Mouse (Mus musculus) brown adipose tissue, adult 24 weeks (tissue): ENCODE data around the gene Gramd2. TPM values are rescaled to one million over a fixed set of nuclear protein-coding genes. Genes with fewer than 3 reads are reported as not detected.

ENCODE experiments used
- H3K27ac ChIP-seq: fragments of 200-500 bp; replicated peaks from 2 replicates; pipeline ENCODE4 v1.5.1; 2012; ENCODE audit warnings: low read depth, mild to moderate bottlenecking, low read length
- H3K4me1 ChIP-seq: fragments of 200-500 bp; 2 replicates; pipeline ENCODE4 v1.6.1; 2012; ENCODE audit warnings: low read length, mixed read lengths; ENCODE audit not compliant: control insufficient read depth, insufficient read depth, insufficient read length
- H3K4me3 ChIP-seq: fragments of 200-500 bp; 2 replicates; pipeline ENCODE4 v1.5.1; 2012; ENCODE audit warnings: low read depth, mild to moderate bottlenecking, low read length, moderate library complexity; ENCODE audit not compliant: insufficient read depth
- polyA plus RNA-seq: library from polyadenylated mRNA; stranded (reverse); fragments of >200 nt; gene quantifications from 2 replicates; pipeline ENCODE4 v1.2.4, GENCODE M21; 2012; ENCODE audit not compliant: missing spikeins, insufficient read depth, insufficient read length

Gene Gramd2
- polyA plus RNA-seq, 1 experiment: not detected

DNA sequence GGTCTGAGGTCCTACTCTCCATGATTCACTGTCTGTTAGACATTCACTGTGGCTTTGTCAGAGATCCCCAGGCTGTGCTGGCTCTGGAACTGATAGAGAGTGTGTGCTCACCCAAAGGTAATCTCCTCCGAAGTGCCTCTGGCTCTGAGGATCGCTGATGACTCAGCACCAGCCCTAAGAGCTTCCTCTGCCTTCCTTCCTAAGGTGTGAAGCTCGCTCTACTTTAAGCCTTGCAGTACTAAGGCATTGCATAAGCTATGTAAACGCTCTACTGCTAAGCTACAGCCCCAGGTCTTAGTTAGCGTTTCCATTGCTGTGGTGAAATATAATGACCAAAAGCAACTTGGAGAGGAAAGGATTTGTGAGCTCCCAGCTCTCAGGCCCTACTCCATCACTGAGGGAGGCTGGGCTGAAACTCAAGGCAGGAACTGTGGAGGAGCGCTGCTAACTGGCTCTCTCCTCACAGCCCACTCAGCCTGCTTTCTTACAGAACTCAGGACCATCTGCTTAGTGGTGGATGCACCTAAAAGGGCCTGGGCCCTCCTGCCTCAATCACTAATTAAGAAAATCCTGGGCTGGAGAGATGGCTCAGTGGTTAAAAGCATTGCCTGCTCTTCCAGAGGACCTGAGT, 7.6 kb downstream of the Gramd2 start:
- Histone ChIP-seq H3K4me1 (no peaks in the 10 kb centered on the region), H3K4me3 (no peak overlapping the region), H3K27ac (no peak overlapping the region)

DNA sequence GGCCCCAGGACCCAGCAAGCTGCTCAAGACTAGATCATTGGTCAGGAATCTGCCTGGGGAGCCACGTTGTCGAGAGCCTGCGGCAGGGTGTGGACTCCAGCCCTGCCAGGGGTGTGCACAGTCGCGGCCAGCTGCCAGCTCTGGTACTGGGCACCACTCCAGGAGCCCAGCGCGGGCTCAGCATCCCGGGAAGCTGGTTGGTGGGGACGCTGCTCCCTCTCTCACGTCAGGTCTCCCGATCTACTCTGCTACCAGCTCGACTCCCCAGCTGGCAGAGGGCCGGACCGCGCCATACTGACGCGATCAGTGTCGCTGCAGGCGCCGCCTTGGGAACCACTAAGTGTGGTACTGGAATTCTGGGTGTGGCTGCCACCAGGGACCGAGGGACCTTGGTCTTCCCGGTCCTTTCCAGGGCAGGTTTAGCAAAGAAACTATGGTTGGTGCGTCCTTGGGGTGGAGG, 11.7 kb downstream of the Gramd2 start:
- Histone ChIP-seq H3K4me3 (no peak overlapping the region; the same call in 1 of the 2 replicates), H3K4me1 (no peaks in the 10 kb centered on the region), H3K27ac (no peak overlapping the region)

GRCm38 (mm10) chr9:59692145-59692544, 12.2 kb downstream of the Gramd2 start:
- Histone ChIP-seq H3K4me1 (no peaks in the 10 kb centered on the region), H3K27ac (no peak overlapping the region), H3K4me3 (no peak overlapping the region)

DNA sequence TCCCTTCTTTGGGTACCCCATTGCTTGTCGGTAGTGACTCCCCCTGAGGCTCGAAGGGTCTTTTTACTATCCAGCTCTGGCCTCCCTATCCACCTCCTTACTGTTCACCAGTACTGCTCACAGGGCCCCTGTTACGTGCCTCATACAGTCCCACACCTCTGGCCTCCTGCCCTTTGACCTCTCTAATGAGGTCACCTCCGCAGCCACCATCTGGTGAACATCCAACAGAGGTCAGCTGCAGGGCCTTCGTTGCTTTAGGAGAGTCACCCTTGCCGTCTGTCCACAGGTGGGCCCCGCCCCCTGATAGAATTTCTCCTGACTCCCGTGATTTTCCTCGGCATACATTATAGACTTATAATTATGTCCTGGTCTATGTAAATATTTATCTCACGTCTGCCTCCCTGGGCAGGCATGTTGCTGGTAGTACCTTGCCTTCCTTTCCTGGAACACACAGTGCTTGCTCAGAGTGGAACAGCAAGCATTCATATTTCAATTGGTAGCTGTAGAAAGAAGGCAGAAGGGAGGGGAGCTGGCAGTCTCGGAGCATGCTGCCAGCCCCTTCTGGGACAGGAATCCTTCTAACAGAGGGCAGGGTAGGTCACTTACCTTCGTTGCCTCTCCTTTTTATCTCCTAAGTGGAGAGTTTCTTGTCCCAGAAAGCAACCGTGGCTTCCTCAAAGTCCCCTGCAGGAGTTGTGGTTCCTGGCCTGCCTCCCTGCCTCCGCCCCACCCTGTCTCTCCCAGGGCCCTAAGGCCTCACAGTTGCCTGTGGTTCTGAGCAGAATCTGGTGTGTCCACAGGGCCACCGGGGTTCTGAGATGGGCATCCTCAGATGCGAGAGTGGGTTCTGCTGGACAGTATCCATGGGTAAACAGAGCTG, 14.9 kb downstream of the Gramd2 start:
- Histone ChIP-seq H3K4me3 (no peak overlapping the region), H3K4me1 (no peaks in the 10 kb centered on the region), H3K27ac (no peak overlapping the region)

DNA sequence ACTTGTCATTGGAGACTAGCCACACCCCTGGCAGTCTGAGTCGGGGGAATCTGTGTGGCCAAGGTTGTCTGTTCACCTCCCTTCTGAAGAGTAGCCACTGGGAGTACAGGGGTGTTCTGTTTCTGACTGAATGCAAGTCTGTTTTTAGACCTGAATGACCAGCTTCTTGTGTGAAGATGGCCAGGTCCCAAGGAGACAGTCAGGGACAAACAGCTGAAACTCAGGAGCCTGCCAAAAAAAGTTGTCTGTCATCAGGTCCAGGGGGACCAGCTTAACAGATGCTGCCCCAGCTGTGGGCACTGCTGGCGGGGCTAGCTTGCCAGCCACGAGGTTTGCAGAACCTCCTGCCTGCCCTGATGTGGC, 15.5 kb downstream of the Gramd2 start:
- Histone ChIP-seq H3K4me1 (no peaks in the 10 kb centered on the region), H3K27ac (no peak overlapping the region), H3K4me3 (no peak overlapping the region)

DNA sequence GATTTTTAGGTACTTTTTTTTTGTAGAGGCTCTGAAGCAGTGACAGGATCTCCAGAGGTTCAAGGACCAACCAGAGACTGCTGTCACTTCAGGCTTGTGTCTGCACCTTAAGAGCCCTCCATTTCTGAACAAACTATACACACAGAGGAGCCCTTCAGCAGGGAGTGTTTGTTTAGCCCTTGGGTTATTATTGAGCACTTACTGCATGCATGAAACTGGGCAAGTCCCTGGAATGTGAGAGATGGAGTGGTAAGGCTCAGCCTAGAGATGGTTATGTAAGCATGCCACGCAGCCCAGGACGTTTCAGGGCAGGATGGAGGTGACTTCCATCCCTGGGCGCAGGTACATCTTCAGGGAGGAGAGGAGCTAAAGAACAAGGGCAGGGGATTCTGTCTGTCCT, 16.4 kb downstream of the Gramd2 start:
- Histone ChIP-seq H3K4me3 (no peak overlapping the region), H3K4me1 (no peaks in the 10 kb centered on the region), H3K27ac (no peak overlapping the region)

- Histone ChIP-seq H3K4me1 (no peaks in the 10 kb centered on the region), H3K27ac (no peak overlapping the region), H3K4me3 (no peak overlapping the region)
Observed at GRCm38 (mm10) chr9:59701094-59701493, 21.1 kb downstream of the Gramd2 start.

GRCm38 (mm10) chr9:59703099-59703498, 23.2 kb downstream of the Gramd2 start:
- H3K27ac ChIP-seq: no peak overlapping the region
- no peak overlapping the region for H3K4me3 ChIP-seq
- no peaks in the 10 kb centered on the region for H3K4me1 ChIP-seq

GRCm38 (mm10) chr9:59706850-59707825, 27.2 kb downstream of the Gramd2 start:
- Histone ChIP-seq H3K4me1 (no peaks in the 10 kb centered on the region), H3K4me3 (no peak overlapping the region), H3K27ac (no peak overlapping the region)

GRCm38 (mm10) chr9:59709225-59709624, 29.3 kb downstream of the Gramd2 start:
- Histone ChIP-seq H3K4me1 (no peaks in the 10 kb centered on the region), H3K27ac (no peak overlapping the region), H3K4me3 (no peak overlapping the region)

DNA sequence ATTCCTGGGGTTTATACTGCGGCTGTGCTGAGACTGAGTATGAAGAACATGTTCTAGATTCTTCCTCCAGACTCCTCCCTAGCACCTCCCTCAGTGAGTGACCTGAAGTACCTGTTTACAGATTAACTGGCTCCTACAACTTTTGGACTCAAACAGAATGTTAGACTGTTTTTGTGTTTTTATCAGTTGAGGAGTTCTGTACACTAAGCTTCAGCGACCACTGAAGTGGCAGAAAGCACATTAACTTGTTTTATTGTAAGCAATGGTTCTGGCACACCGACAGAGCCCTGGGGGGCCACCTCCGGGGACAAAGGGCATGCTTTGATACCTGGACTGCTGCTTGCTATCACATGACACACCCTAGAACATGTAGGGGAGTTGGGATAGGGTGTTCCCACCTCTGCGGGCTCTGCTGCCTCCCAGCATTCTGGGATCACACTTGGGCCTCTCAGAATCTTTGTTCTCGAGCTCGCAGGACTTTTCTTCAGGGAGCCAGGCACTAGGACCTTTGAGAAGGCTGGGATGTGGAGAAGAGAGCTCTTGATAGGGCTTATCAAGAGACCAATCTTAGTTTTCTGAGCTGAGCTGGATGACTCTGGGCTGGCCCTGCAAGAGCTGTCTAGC, 36.4 kb downstream of the Gramd2 start:
- no peaks in the 10 kb centered on the region for H3K4me1 ChIP-seq
- H3K4me3 ChIP-seq: no peak overlapping the region
- no peak overlapping the region for H3K27ac ChIP-seq

GRCm38 (mm10) chr9:59718237-59718636, 38.3 kb downstream of the Gramd2 start:
- H3K4me1 ChIP-seq: no peaks in the 10 kb centered on the region
- no peak overlapping the region for H3K27ac ChIP-seq
- H3K4me3 ChIP-seq: no peak overlapping the region

- no peak overlapping the region for H3K27ac ChIP-seq
- no peaks in the 10 kb centered on the region for H3K4me1 ChIP-seq
- H3K4me3 ChIP-seq: no peak overlapping the region
Observed at GRCm38 (mm10) chr9:59721144-59721543, 41.2 kb downstream of the Gramd2 start.

- H3K4me1 ChIP-seq: peaks cover 4% of the 10 kb centered on the region
- H3K27ac ChIP-seq: no peak overlapping the region
- H3K4me3 ChIP-seq: peak overlapping the region; percentile 48
Observed at GRCm38 (mm10) chr9:59723096-59723657, 43.2 kb downstream of the Gramd2 start.
